Mouse (Mus musculus) small intestine, adult 2 months (tissue): Measurements from ENCODE around the gene Ppm1h.

Experiments
- CTCF ChIP-seq: fragments of 200-500 bp; IDR thresholded peaks from 2 replicates; pipeline ENCODE4 v1.5.1; 2012; ENCODE audit warnings: low read depth, mild to moderate bottlenecking, control low read depth, inconsistent platforms, low read length, moderate library complexity, mixed read lengths; ENCODE audit not compliant: insufficient replicate concordance, insufficient read length; ENCODE audit errors: extremely low read depth
- POLR2A ChIP-seq: fragments of 200-500 bp; IDR thresholded peaks from 2 replicates; pipeline ENCODE4 v1.6.1; 2012; ENCODE audit warnings: low read depth, mild to moderate bottlenecking, control low read depth, inconsistent platforms, low read length, moderate library complexity

- TF ChIP-seq CTCF, result no peak
- TF ChIP-seq POLR2A, result no peak
Measured at GRCm38 (mm10) chr10:122842014-122842413, 163.5 kb downstream of the Ppm1h start.
